Mouse (Mus musculus): Measurements from ENCODE around the gene Crlf1. TPM values are rescaled to one million over a fixed set of nuclear protein-coding genes. Genes with fewer than 3 reads are reported as not detected.

Crlf1 gene
- polyA plus RNA-seq, 1 experiment, result 0.70 TPM

DNA sequence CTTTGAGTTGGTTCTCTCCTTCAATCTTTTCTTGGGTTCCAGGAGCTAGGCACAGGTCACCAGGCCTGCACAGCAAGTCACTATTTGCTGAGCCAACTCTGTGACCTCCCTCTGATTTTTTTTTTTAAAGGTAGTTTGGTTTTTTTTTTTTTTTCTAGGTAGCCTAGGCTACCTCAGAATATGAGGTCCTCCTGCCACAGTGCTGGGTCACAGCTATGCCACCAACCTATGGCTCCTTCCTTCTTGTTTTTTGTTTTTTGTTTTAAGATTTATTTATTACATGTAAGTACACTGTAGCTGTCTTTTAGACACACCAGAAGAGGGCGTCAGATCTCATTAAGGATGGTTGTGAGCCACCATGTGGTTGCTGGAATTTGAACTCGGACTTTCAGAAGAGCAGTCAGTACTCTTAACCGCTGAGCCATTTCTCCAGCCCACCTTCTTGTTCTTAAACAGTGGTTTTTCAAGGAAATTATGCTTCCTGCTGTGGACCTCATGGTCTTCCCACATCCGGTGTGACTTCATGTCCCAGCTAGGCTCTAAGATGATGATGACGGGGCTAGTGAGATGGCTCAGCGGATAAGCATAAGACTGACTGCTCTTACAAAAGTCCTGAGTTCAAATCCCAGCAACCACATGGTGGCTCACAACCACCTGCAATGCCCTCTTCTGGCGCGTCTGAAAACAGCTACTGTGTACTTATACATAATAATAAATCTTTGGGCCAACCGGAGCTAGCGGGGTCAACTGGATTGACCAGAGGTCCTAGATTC lies 56.6 kb downstream of the Crlf1 start:
- TF ChIP-seq CTCF (IDR thresholded peaks at IDR 0.05; ENCODE audit: borderline replicate concordance, control insufficient read depth, extremely low read depth, insufficient read depth, low read length, poor library complexity) (no peak), POLR2A (IDR thresholded peaks at IDR 0.05; ENCODE audit: control insufficient read depth, extremely low read depth, insufficient read depth, low read length, poor library complexity) (no peak)
- Histone ChIP-seq H3K27me3 (ENCODE audit: control insufficient read depth, insufficient read depth, low read length) (no peaks in the 10 kb centered on the region), H3K4me1 (replicated peaks; ENCODE audit: control insufficient read depth, insufficient read depth, low read length) (peaks cover 29% of the 10 kb centered on the region), H3K27ac (ENCODE audit: control insufficient read depth, insufficient read depth, low read length) (no peak overlapping the region), H3K4me3 (ENCODE audit: control insufficient read depth, insufficient read depth, low read length) (no peak overlapping the region), H3K36me3 (ENCODE audit: control insufficient read depth, insufficient read depth, low read length) (no peaks in the 10 kb centered on the region)
- 41% methylated on average over 10 of the region's 10 CpGs for WGBS
- no peak for DNase-seq

DNA sequence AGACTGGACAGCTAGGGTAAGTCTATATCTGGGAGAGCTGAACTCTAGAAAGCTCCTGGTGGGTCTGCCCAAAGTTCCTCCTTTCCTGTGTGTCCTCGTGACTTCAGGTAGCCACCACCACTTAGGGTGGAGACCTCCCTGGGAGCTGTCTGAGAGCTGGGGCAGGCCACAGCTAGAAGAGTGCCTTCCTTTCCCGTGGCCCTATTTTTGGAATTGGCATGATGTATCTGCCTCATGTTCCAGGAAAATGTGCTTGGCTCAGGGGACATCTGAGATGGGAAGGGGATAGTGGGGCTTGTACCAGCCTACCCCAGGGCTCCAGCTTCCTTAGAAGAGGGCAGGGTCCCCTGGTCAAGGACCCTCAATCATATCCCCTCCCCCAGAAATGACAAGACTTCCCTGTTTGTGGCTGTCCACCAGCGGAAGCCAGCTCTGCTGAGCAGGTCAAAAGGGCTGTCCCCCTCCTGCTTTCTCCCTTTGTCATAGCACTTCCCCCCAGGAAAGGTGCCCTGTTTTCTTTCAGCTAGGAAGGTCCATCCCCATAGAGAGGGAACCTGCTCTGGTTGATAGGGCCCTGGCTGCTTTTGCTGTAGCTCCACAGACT lies 58.7 kb downstream of the Crlf1 start:
- H3K27me3 ChIP-seq (ENCODE audit: control insufficient read depth, insufficient read depth, low read length), result no peaks in the 10 kb centered on the region
- H3K36me3 ChIP-seq (ENCODE audit: control insufficient read depth, insufficient read depth, low read length), result no peaks in the 10 kb centered on the region
- 62% methylated on average over 3 of the region's 3 CpGs for WGBS
- no peak overlapping the region for H3K4me3 ChIP-seq (ENCODE audit: control insufficient read depth, insufficient read depth, low read length)
- no peak for DNase-seq
- H3K27ac ChIP-seq (ENCODE audit: control insufficient read depth, insufficient read depth, low read length), result no peak overlapping the region
- H3K4me1 ChIP-seq (replicated peaks; ENCODE audit: control insufficient read depth, insufficient read depth, low read length), result peaks cover 36% of the 10 kb centered on the region
- no peak for TF ChIP-seq CTCF (IDR thresholded peaks at IDR 0.05; ENCODE audit: borderline replicate concordance, control insufficient read depth, extremely low read depth, insufficient read depth, low read length, poor library complexity)
- no peak for TF ChIP-seq POLR2A (IDR thresholded peaks at IDR 0.05; ENCODE audit: control insufficient read depth, extremely low read depth, insufficient read depth, low read length, poor library complexity)

GRCm38 (mm10) chr8:70552836-70553235 lies 59.9 kb downstream of the Crlf1 start:
- no peak for DNase-seq
- H3K4me1 ChIP-seq (replicated peaks; ENCODE audit: control insufficient read depth, insufficient read depth, low read length), result peaks cover 36% of the 10 kb centered on the region
- TF ChIP-seq POLR2A (IDR thresholded peaks at IDR 0.05; ENCODE audit: control insufficient read depth, extremely low read depth, insufficient read depth, low read length, poor library complexity), result no peak
- no peak for TF ChIP-seq CTCF (IDR thresholded peaks at IDR 0.05; ENCODE audit: borderline replicate concordance, control insufficient read depth, extremely low read depth, insufficient read depth, low read length, poor library complexity)
- no peak overlapping the region for H3K27ac ChIP-seq (ENCODE audit: control insufficient read depth, insufficient read depth, low read length)
- 86% methylated on average over 1 of the region's 1 CpGs for WGBS
- H3K4me3 ChIP-seq (ENCODE audit: control insufficient read depth, insufficient read depth, low read length), result no peak overlapping the region
- H3K27me3 ChIP-seq (ENCODE audit: control insufficient read depth, insufficient read depth, low read length), result no peaks in the 10 kb centered on the region
- no peaks in the 10 kb centered on the region for H3K36me3 ChIP-seq (ENCODE audit: control insufficient read depth, insufficient read depth, low read length)

Other genes starting within 250 kb of the Crlf1 start
- gene Homer3, start 210.3 kb upstream of the Crlf1 start, polyA plus RNA-seq (2012; rRNA removed), result 60.6 and 67.6 TPM in 2 replicates
- gene Ddx49, start 190.7 kb upstream of the Crlf1 start, polyA plus RNA-seq (2012; rRNA removed), result 72.1 and 75.4 TPM in 2 replicates
- 397 and 454 TPM in 2 replicates for gene Cope, start 190.6 kb upstream of the Crlf1 start, polyA plus RNA-seq (2012; rRNA removed)
- 0.13 and 0.61 TPM in 2 replicates for gene Cers1, start 177.4 kb upstream of the Crlf1 start, polyA plus RNA-seq (2012; rRNA removed)
- 0.13 and 0.23 TPM in 2 replicates for gene Gdf1, start 163.3 kb upstream of the Crlf1 start, polyA plus RNA-seq (2012; rRNA removed)
- gene Upf1, start 139.9 kb upstream of the Crlf1 start, polyA plus RNA-seq (2012; rRNA removed), result 76.0 and 104 TPM in 2 replicates
- 4.1 and 4.7 TPM in 2 replicates for gene Comp, start 119.6 kb upstream of the Crlf1 start, polyA plus RNA-seq (2012; rRNA removed)
- gene Crtc1, start 53.6 kb upstream of the Crlf1 start, polyA plus RNA-seq (2012; rRNA removed), result 43.9 and 49.0 TPM in 2 replicates
- 43.1 and 44.6 TPM in 2 replicates for gene Klhl26, start 16.2 kb upstream of the Crlf1 start, polyA plus RNA-seq (2012; rRNA removed)
- 0.39 and 0.73 TPM in 2 replicates for gene Tmem59l, start 5.8 kb upstream of the Crlf1 start, polyA plus RNA-seq (2012; rRNA removed)
- 196 and 227 TPM in 2 replicates for gene Rex1bd, start 13.6 kb downstream of the Crlf1 start, polyA plus RNA-seq (2012; rRNA removed)
- 731 and 765 TPM in 2 replicates for gene Uba52, start 17.6 kb downstream of the Crlf1 start, polyA plus RNA-seq (2012; rRNA removed)
- 613 and 640 TPM in 2 replicates for gene Fkbp8, start 34.6 kb downstream of the Crlf1 start, polyA plus RNA-seq (2012; rRNA removed)
- gene Kxd1, start 34.8 kb downstream of the Crlf1 start, polyA plus RNA-seq (2012; rRNA removed), result 72.7 and 86.7 TPM in 2 replicates
- 40.2 and 42.6 TPM in 2 replicates for gene Ell, start 46.3 kb downstream of the Crlf1 start, polyA plus RNA-seq (2012; rRNA removed)
- gene Isyna1, start 101.2 kb downstream of the Crlf1 start, polyA plus RNA-seq (2012; rRNA removed), result 185 and 201 TPM in 2 replicates
- gene Ssbp4, start 115.7 kb downstream of the Crlf1 start, polyA plus RNA-seq (2012; rRNA removed), result 392 and 506 TPM in 2 replicates
- 15.3 and 18.5 TPM in 2 replicates for gene Lrrc25, start 123.0 kb downstream of the Crlf1 start, polyA plus RNA-seq (2012; rRNA removed)
- gene Gdf15, start 139.3 kb downstream of the Crlf1 start, polyA plus RNA-seq (2012; rRNA removed), result 6.7 and 7.5 TPM in 2 replicates
- 40.7 and 41.9 TPM in 2 replicates for gene Pgpep1, start 167.2 kb downstream of the Crlf1 start, polyA plus RNA-seq (2012; rRNA removed)
- 192 and 199 TPM in 2 replicates for gene Lsm4, start 180.1 kb downstream of the Crlf1 start, polyA plus RNA-seq (2012; rRNA removed)
- gene Jund, start 205.8 kb downstream of the Crlf1 start, polyA plus RNA-seq (2012; rRNA removed), result 540 and 792 TPM in 2 replicates
- gene Iqcn, start 210.3 kb downstream of the Crlf1 start, polyA plus RNA-seq (2012; rRNA removed), result 0.19 and 0.28 TPM in 2 replicates
- gene Gm3336, start 225.4 kb downstream of the Crlf1 start, polyA plus RNA-seq (2012; rRNA removed), result 0.48 and 0.50 TPM in 2 replicates
- 4.9 and 6.2 TPM in 2 replicates for gene Pde4c, start 230.6 kb downstream of the Crlf1 start, polyA plus RNA-seq (2012; rRNA removed)